Mouse (Mus musculus) cortical plate, adult 2 months (tissue): ENCODE measurements around the gene Arhgef17.

ENCODE experiments used
- CTCF ChIP-seq: fragments of 200-500 bp; IDR thresholded peaks from 2 replicates; pipeline ENCODE4 v1.5.1; 2011; ENCODE audit warnings: mild to moderate bottlenecking, control low read depth, low read length; ENCODE audit not compliant: insufficient read depth; ENCODE audit errors: extremely low read depth
- POLR2A ChIP-seq: fragments of 200-500 bp; IDR thresholded peaks from 2 replicates; pipeline ENCODE4 v1.6.1; 2011; ENCODE audit warnings: mild to moderate bottlenecking, low read length, control low read depth; ENCODE audit not compliant: insufficient read depth; ENCODE audit errors: extremely low read depth

- TF ChIP-seq CTCF, result no peak
- TF ChIP-seq POLR2A, result peak; percentile 54
These were observed 37.7 kb downstream of the Arhgef17 start for GRCm38 (mm10) chr7:100894057-100894832.
